Mouse (Mus musculus): ENCODE data around the gene Itih2. TPM values are rescaled to one million over a fixed set of nuclear protein-coding genes. Genes with fewer than 3 reads are reported as not detected.
A peak's percentile ranks its signal among the peaks of the same experiment; 100 is the strongest.

Itih2 gene
- 0.81 and 1.0 TPM in 2 replicates for polyA plus RNA-seq (2015; fragmentation: Nextera tagmentation; extraction: Ambion mirVana)

DNA sequence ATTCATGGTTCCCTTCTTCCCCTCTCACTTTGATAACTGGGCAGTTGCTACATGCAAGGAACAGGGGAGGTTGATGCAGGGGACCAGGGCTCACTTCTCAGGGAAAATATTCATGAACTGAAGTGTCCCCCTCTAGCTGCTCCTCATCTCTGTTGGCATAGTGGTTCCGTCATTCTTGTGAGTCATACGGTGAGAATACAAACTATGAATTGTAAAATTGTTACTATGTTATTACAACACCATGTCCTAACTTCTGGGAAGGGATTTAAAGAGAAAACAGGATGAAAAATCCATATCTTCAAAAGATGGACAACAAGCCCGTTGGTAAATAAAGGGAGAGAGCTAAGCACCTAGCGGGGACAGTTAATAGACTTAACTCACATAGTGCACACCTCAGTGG is at the start of gene Itih2:
Itih2 (minus strand) TSS at position 101 of the 400 bp plus-strand sequence.
- H3K27ac ChIP-seq: no peak within 1 kb of the TSS
- WGBS: 95% methylated on average over 4 of the region's 4 CpGs
- no peaks in the 10 kb centered on the region for H3K4me1 ChIP-seq (replicated peaks)
- H3K9ac ChIP-seq (replicated peaks): no peak within 1 kb of the TSS
- no peak within 1 kb of the TSS for H3K4me2 ChIP-seq (replicated peaks)
- H3K9me3 ChIP-seq: no peaks in the 10 kb centered on the region
- ATAC-seq: no peak
- H3K36me3 ChIP-seq: no peaks in the 10 kb centered on the region
- H3K4me3 ChIP-seq (replicated peaks): no peak within 1 kb of the TSS
- no peaks in the 10 kb centered on the region for H3K27me3 ChIP-seq

DNA sequence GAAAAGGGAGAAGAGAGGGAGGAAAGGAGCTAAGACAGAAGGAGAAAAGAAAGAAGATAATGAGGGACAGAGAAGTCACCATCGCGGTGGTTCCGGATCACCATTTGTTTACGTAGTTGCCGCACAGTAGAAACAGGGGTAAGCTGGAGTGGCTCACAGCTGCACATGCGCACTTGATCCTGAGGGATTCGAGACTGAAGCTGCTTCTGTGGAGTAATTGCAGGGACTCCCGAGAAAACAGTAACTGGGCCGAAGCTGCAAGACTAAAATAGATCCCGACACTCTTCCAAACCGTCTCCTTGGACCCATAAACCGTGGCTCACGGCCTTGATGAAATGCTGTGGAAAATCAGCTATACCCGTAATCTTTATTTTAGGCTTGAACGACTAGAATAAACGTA is 38.8 kb upstream of the Itih2 start:
- no peaks in the 10 kb centered on the region for H3K36me3 ChIP-seq
- no peaks in the 10 kb centered on the region for H3K27me3 ChIP-seq
- H3K4me2 ChIP-seq (replicated peaks): no peak overlapping the region
- H3K9me3 ChIP-seq: no peaks in the 10 kb centered on the region
- ATAC-seq: no peak
- H3K9ac ChIP-seq (replicated peaks): no peak overlapping the region
- 91% methylated on average over 16 of the region's 16 CpGs for WGBS
- no peaks in the 10 kb centered on the region for H3K4me1 ChIP-seq (replicated peaks)
- H3K4me3 ChIP-seq (replicated peaks): no peak overlapping the region
- no peak overlapping the region for H3K27ac ChIP-seq

DNA sequence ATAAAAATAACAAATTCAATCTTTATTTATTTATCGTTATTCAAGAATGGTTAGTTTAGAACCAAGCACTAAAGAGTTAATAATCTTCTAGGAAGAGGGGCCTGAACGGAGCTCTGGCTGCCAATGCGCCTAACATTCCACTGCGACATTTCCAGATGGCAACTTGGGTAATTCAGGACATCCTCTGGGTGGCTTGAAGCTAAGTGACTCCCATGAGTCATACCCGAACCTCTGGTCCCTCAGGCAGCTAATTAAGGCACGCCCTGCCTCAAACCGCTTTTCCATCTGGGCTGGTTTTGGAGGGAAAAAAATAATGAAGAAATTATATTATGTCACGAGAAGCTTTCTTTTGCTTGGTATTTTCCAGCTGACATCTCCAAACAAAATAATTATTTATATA is 36.8 kb upstream of the Itih2 start:
- Histone ChIP-seq H3K9me3 (no peaks in the 10 kb centered on the region), H3K36me3 (no peaks in the 10 kb centered on the region), H3K4me1 (replicated peaks) (no peaks in the 10 kb centered on the region), H3K4me2 (replicated peaks) (no peak overlapping the region), H3K27me3 (no peaks in the 10 kb centered on the region), H3K27ac (no peak overlapping the region), H3K4me3 (replicated peaks) (no peak overlapping the region), H3K9ac (replicated peaks) (no peak overlapping the region)
- WGBS: 75% methylated on average over 8 of the region's 8 CpGs
- ATAC-seq: no peak

DNA sequence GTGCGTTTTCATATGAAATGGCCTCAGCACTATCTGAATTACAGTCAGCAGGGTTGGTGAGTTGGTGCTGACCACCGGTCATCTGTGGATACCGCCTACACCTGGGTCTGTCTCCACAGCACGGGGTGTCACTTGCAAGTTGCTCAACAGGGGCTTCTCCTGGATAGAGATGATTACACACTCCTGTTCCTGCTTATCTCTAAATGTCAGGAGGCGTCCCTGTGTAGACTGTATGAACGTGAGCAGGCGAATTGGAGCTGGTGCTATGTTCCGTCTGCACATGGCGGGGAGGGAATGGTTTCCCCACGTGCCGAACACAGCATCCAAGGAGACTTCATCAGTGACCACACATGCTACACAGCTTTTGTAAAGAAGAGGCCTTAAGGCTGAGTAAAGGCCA is 36.1 kb upstream of the Itih2 start:
- H3K36me3 ChIP-seq: no peaks in the 10 kb centered on the region
- ATAC-seq: no peak
- H3K9me3 ChIP-seq: no peaks in the 10 kb centered on the region
- WGBS: 93% methylated on average over 11 of the region's 11 CpGs
- no peak overlapping the region for H3K9ac ChIP-seq (replicated peaks)
- H3K4me2 ChIP-seq (replicated peaks): no peak overlapping the region
- no peaks in the 10 kb centered on the region for H3K4me1 ChIP-seq (replicated peaks)
- H3K27me3 ChIP-seq: no peaks in the 10 kb centered on the region
- H3K27ac ChIP-seq: no peak overlapping the region
- H3K4me3 ChIP-seq (replicated peaks): no peak overlapping the region

DNA sequence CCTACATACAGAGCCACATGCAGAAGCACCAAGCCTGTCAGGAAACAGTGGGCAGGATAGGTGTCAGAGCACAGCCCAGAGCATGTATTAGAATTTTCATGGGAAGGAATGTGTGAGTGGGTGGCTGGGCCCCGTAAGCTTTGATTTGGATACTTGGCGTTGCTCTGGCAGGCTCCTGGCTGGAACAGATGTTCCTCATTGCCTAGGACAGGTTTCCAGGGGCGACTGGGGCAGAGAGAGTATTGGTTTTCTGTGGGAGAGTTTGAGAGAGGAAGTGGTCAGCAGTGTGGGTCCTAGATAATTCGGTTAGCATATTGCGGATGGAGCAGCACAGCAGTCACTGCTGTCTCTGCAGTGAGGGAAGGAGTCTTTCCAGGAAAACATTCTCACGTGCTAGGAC is 35.4 kb upstream of the Itih2 start:
- no peaks in the 10 kb centered on the region for H3K4me1 ChIP-seq (replicated peaks)
- H3K4me2 ChIP-seq (replicated peaks): no peak overlapping the region
- no peak overlapping the region for H3K9ac ChIP-seq (replicated peaks)
- ATAC-seq: no peak
- no peaks in the 10 kb centered on the region for H3K36me3 ChIP-seq
- H3K9me3 ChIP-seq: no peaks in the 10 kb centered on the region
- whole genome bisulfite sequencing: 82% methylated on average over 6 of the region's 6 CpGs
- no peak overlapping the region for H3K27ac ChIP-seq
- no peaks in the 10 kb centered on the region for H3K27me3 ChIP-seq
- H3K4me3 ChIP-seq (replicated peaks): no peak overlapping the region

GRCm38 (mm10) chr2:10162011-10162410 is 30.8 kb upstream of the Itih2 start:
- ATAC-seq: no peak
- Histone ChIP-seq H3K9me3 (no peaks in the 10 kb centered on the region), H3K9ac (replicated peaks) (no peak overlapping the region), H3K27ac (no peak overlapping the region), H3K4me2 (replicated peaks) (no peak overlapping the region), H3K36me3 (no peaks in the 10 kb centered on the region), H3K4me1 (replicated peaks) (no peaks in the 10 kb centered on the region), H3K27me3 (no peaks in the 10 kb centered on the region), H3K4me3 (replicated peaks) (no peak overlapping the region)
- 91% methylated on average over 4 of the region's 4 CpGs for WGBS

- no peaks in the 10 kb centered on the region for H3K27me3 ChIP-seq
- H3K9me3 ChIP-seq: no peaks in the 10 kb centered on the region
- no peak overlapping the region for H3K4me2 ChIP-seq (replicated peaks)
- WGBS: 87% methylated on average over 10 of the region's 10 CpGs
- no peak overlapping the region for H3K9ac ChIP-seq (replicated peaks)
- no peak overlapping the region for H3K27ac ChIP-seq
- peaks cover 11% of the 10 kb centered on the region for H3K4me1 ChIP-seq (replicated peaks)
- no peaks in the 10 kb centered on the region for H3K36me3 ChIP-seq
- no peak overlapping the region for H3K4me3 ChIP-seq (replicated peaks)
- ATAC-seq: no peak
Observed at GRCm38 (mm10) chr2:10157184-10157583, 26.0 kb upstream of the Itih2 start.

- Histone ChIP-seq H3K9me3 (no peaks in the 10 kb centered on the region), H3K4me2 (replicated peaks) (peak within 1 kb of the TSS; percentile 86), H3K4me3 (replicated peaks) (peak within 1 kb of the TSS; percentile 44), H3K27me3 (no peaks in the 10 kb centered on the region), H3K36me3 (no peaks in the 10 kb centered on the region), H3K27ac (no peak within 1 kb of the TSS), H3K9ac (replicated peaks) (peak within 1 kb of the TSS; percentile 51), H3K4me1 (replicated peaks) (peaks cover 11% of the 10 kb centered on the region)
- 7% methylated on average over 27 of the region's 27 CpGs for WGBS
- ATAC-seq: peak; percentile 85
Observed at GRCm38 (mm10) chr2:10153201-10154075, 22.2 kb upstream of the Itih2 start, which contains the start of gene Itih5. Itih5 (plus strand) TSS chr2:10153571.

GRCm38 (mm10) chr2:10152590-10152989 is 21.4 kb upstream of the Itih2 start:
- Histone ChIP-seq H3K9ac (replicated peaks) (no peak overlapping the region), H3K4me2 (replicated peaks) (no peak overlapping the region), H3K27ac (no peak overlapping the region), H3K36me3 (no peaks in the 10 kb centered on the region), H3K4me1 (replicated peaks) (peaks cover 11% of the 10 kb centered on the region), H3K4me3 (replicated peaks) (no peak overlapping the region), H3K27me3 (no peaks in the 10 kb centered on the region), H3K9me3 (no peaks in the 10 kb centered on the region)
- WGBS: 91% methylated on average over 5 of the region's 5 CpGs
- ATAC-seq: no peak

DNA sequence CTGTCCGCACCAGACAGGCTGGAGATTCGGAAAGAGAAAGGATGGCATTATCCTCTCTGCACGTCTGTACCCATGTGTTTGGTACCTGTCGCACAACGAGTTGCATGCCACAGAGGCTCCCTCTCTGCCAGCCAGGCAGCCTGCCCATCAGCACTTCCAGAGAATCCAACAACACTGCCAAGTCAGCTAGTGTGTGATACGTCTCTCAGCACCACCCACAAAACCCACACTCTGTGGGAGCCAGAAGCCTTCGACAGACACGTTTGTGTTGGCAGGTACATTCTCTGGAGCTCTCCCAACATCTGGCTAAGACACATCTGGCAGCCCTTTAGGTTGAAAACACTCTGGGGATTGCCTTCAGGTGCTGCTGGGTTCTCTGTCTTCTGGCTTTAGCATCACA is 16.0 kb upstream of the Itih2 start:
- H3K36me3 ChIP-seq: no peaks in the 10 kb centered on the region
- no peak overlapping the region for H3K4me3 ChIP-seq (replicated peaks)
- H3K27me3 ChIP-seq: no peaks in the 10 kb centered on the region
- H3K4me2 ChIP-seq (replicated peaks): no peak overlapping the region
- no peaks in the 10 kb centered on the region for H3K4me1 ChIP-seq (replicated peaks)
- no peaks in the 10 kb centered on the region for H3K9me3 ChIP-seq
- H3K9ac ChIP-seq (replicated peaks): no peak overlapping the region
- 86% methylated on average over 8 of the region's 8 CpGs for WGBS
- no peak overlapping the region for H3K27ac ChIP-seq
- no peak for ATAC-seq

- Histone ChIP-seq H3K27me3 (no peaks in the 10 kb centered on the region), H3K36me3 (no peaks in the 10 kb centered on the region), H3K9ac (replicated peaks) (no peak overlapping the region), H3K4me1 (replicated peaks) (no peaks in the 10 kb centered on the region), H3K27ac (no peak overlapping the region), H3K4me3 (replicated peaks) (no peak overlapping the region), H3K4me2 (replicated peaks) (no peak overlapping the region), H3K9me3 (no peaks in the 10 kb centered on the region)
- no peak for ATAC-seq
- WGBS: 82% methylated on average over 6 of the region's 6 CpGs
Observed at GRCm38 (mm10) chr2:10145514-10145913, 14.3 kb upstream of the Itih2 start.

DNA sequence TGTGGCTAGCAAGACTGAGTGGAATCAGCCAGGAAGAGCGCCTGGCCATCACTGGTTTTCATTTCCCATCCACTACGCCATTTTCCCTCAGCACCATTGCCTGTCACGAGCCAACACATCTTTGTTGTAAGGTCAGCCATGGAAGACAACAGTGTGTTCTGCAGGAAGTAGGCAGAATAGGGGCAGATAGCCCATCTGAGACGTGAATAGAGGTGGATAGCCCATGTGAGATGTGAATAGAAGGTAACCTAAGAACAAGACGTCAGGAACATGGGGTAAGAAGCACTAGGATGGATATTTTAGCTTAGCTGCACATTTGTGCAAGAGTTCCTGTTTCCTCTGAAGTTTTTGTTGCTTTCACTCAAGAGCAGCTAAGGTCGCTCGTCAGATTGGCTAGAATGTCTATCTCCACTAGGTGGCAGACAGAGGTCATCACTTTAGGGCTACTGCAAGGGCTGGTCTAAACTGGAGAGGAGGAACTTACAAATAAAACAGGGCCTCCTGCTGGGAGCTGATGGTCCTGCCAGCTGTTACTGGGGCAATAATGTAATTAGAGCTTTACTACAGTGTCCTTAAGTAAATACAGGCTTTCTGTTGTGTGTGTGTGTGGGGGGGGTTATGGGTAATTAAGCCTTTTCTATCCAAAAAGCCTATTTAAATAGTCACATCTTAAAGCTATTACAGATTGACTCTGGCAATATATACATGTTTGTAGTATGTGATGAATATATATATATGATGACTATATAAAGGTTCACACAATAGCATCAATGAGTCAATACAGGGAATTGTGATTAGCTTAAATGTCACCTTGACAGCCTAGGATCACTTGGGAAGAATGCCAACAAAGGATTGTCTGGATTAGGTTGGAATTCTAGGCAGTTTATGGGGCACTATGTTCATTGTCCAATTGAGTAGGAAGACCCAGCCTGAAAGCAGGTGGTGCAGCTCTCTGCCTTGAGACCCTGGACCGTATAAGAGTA is 11.6 kb upstream of the Itih2 start:
- Histone ChIP-seq H3K36me3 (no peaks in the 10 kb centered on the region), H3K9ac (replicated peaks) (no peak overlapping the region), H3K4me1 (replicated peaks) (no peaks in the 10 kb centered on the region), H3K4me3 (replicated peaks) (no peak overlapping the region), H3K27me3 (no peaks in the 10 kb centered on the region), H3K9me3 (no peaks in the 10 kb centered on the region), H3K27ac (no peak overlapping the region), H3K4me2 (replicated peaks) (no peak overlapping the region)
- ATAC-seq: peak; percentile 90
- WGBS: 35% methylated on average over 8 of the region's 8 CpGs

All from midbrain, embryonic 13.5 days (tissue).